Mouse (Mus musculus): ENCODE data around the gene Smad6. TPM values are rescaled to one million over a fixed set of nuclear protein-coding genes. Genes with fewer than 3 reads are reported as not detected.

Gene Smad6
- polyA plus RNA-seq, 1 experiment from 2014 or later, result 0.99 TPM

DNA sequence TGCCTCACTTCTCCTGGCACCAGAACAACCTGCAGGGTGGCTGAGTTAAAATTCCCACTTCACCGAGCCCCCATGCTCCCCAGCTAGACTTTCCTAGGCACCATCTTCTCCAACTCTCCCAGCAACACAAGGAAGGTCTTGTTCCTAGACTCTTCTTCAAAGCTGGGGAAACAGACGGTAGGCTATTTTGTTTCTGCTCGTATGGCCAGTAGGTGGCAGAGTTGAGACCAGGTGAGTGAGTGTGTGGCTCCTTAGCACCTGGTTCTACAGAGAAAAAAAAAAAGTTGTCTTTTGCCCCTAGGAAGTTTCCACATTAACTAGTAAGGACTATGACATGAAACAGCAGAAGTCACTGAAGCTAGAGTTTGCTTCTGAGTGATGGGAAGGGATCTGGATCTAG lies 3.7 kb upstream of the Smad6 start:
- no peaks in the 10 kb centered on the region for H3K9me3 ChIP-seq (replicated peaks; ENCODE audit: control insufficient read depth, low read length, poor library complexity, severe bottlenecking)
- H3K9ac ChIP-seq (ENCODE audit: low read depth, low read length), result no peak overlapping the region
- peaks cover 23% of the 10 kb centered on the region for H3K4me1 ChIP-seq (ENCODE audit: control insufficient read depth, insufficient read depth, low read length)
- WGBS, result 2% methylated on average over 3 of the region's 3 CpGs
- no peak overlapping the region for H3K4me2 ChIP-seq (ENCODE audit: low read length)
- H3K27me3 ChIP-seq (ENCODE audit: control insufficient read depth, insufficient read depth, low read depth, low read length), result peaks cover 2% of the 10 kb centered on the region; the same call in 1 of the 2 replicates
- no peaks in the 10 kb centered on the region for H3K36me3 ChIP-seq (ENCODE audit: control insufficient read depth, insufficient read depth, low read length)
- no peak for ATAC-seq
- no peak overlapping the region for H3K27ac ChIP-seq (ENCODE audit: low read length)
- no peak overlapping the region for H3K4me3 ChIP-seq (ENCODE audit: low read depth, low read length)

GRCm38 (mm10) chr9:64024976-64025375 lies 3.1 kb upstream of the Smad6 start:
- no peaks in the 10 kb centered on the region for H3K36me3 ChIP-seq (ENCODE audit: control insufficient read depth, insufficient read depth, low read length)
- H3K4me3 ChIP-seq (ENCODE audit: low read depth, low read length), result no peak overlapping the region
- H3K4me1 ChIP-seq (ENCODE audit: control insufficient read depth, insufficient read depth, low read length), result peaks cover 28% of the 10 kb centered on the region
- H3K27me3 ChIP-seq (ENCODE audit: control insufficient read depth, insufficient read depth, low read depth, low read length), result peaks cover 2% of the 10 kb centered on the region
- no peak for ATAC-seq
- no peak overlapping the region for H3K9ac ChIP-seq (ENCODE audit: low read depth, low read length)
- H3K9me3 ChIP-seq (replicated peaks; ENCODE audit: control insufficient read depth, low read length, poor library complexity, severe bottlenecking), result no peaks in the 10 kb centered on the region
- H3K27ac ChIP-seq (ENCODE audit: low read length), result no peak overlapping the region
- WGBS, result 44% methylated on average over 2 of the region's 2 CpGs
- no peak overlapping the region for H3K4me2 ChIP-seq (ENCODE audit: low read length)

- Histone ChIP-seq H3K4me3 (ENCODE audit: low read depth, low read length) (peak overlapping the region; percentile 48), H3K4me1 (ENCODE audit: control insufficient read depth, insufficient read depth, low read length) (peaks cover 30% of the 10 kb centered on the region), H3K27me3 (ENCODE audit: control insufficient read depth, insufficient read depth, low read depth, low read length) (peaks cover 22% of the 10 kb centered on the region), H3K9ac (ENCODE audit: low read depth, low read length) (no peak overlapping the region; the same call in 1 of the 2 replicates), H3K9me3 (replicated peaks; ENCODE audit: control insufficient read depth, low read length, poor library complexity, severe bottlenecking) (no peaks in the 10 kb centered on the region), H3K36me3 (ENCODE audit: control insufficient read depth, insufficient read depth, low read length) (no peaks in the 10 kb centered on the region), H3K27ac (ENCODE audit: low read length) (no peak overlapping the region), H3K4me2 (ENCODE audit: low read length) (peak overlapping the region; percentile 91)
- WGBS, result under 1% methylated on average over 44 of the region's 54 CpGs
- ATAC-seq, result 0 out of 2 replicates have a peak, but pooled peaks have one; percentile 18
These were observed 905 bp upstream of the Smad6 start for GRCm38 (mm10) chr9:64022562-64023366.

- H3K4me2 ChIP-seq (ENCODE audit: low read length), result peak overlapping the region; percentile 91
- peaks cover 23% of the 10 kb centered on the region for H3K27me3 ChIP-seq (ENCODE audit: control insufficient read depth, insufficient read depth, low read depth, low read length)
- no peak for ATAC-seq
- no peaks in the 10 kb centered on the region for H3K36me3 ChIP-seq (ENCODE audit: control insufficient read depth, insufficient read depth, low read length)
- H3K4me3 ChIP-seq (ENCODE audit: low read depth, low read length), result peak overlapping the region; percentile 48
- H3K9ac ChIP-seq (ENCODE audit: low read depth, low read length), result peak overlapping the region; percentile 65
- H3K4me1 ChIP-seq (ENCODE audit: control insufficient read depth, insufficient read depth, low read length), result peaks cover 40% of the 10 kb centered on the region
- 0% methylated on average over 31 of the region's 32 CpGs for WGBS
- no peaks in the 10 kb centered on the region for H3K9me3 ChIP-seq (replicated peaks; ENCODE audit: control insufficient read depth, low read length, poor library complexity, severe bottlenecking)
- peak overlapping the region; percentile 43; the same call in 1 of the 2 replicates for H3K27ac ChIP-seq (ENCODE audit: low read length)
These were observed 474 bp downstream of the Smad6 start for GRCm38 (mm10) chr9:64021319-64021850.

GRCm38 (mm10) chr9:64020606-64021318 lies 1.1 kb downstream of the Smad6 start:
- WGBS, result under 1% methylated on average over 87 of the region's 89 CpGs
- peaks cover 40% of the 10 kb centered on the region for H3K4me1 ChIP-seq (ENCODE audit: control insufficient read depth, insufficient read depth, low read length)
- H3K27ac ChIP-seq (ENCODE audit: low read length), result 0 out of 2 replicates have a peak overlapping the region, but pooled peaks have one; percentile 1
- H3K9ac ChIP-seq (ENCODE audit: low read depth, low read length), result peak overlapping the region; percentile 65
- H3K27me3 ChIP-seq (ENCODE audit: control insufficient read depth, insufficient read depth, low read depth, low read length), result peaks cover 23% of the 10 kb centered on the region
- H3K4me3 ChIP-seq (ENCODE audit: low read depth, low read length), result peak overlapping the region; percentile 48
- H3K9me3 ChIP-seq (replicated peaks; ENCODE audit: control insufficient read depth, low read length, poor library complexity, severe bottlenecking), result no peaks in the 10 kb centered on the region
- H3K4me2 ChIP-seq (ENCODE audit: low read length), result peak overlapping the region; percentile 91
- ATAC-seq, result 0 out of 2 replicates have a peak, but pooled peaks have one; percentile 12
- H3K36me3 ChIP-seq (ENCODE audit: control insufficient read depth, insufficient read depth, low read length), result no peaks in the 10 kb centered on the region

GRCm38 (mm10) chr9:64020171-64020605 lies 1.7 kb downstream of the Smad6 start:
- H3K27ac ChIP-seq (ENCODE audit: low read length), result no peak overlapping the region
- H3K4me2 ChIP-seq (ENCODE audit: low read length), result peak overlapping the region; percentile 91
- ATAC-seq, result peak; percentile 11; the same call in 1 of the 2 replicates
- H3K9ac ChIP-seq (ENCODE audit: low read depth, low read length), result peak overlapping the region; percentile 65
- peaks cover 23% of the 10 kb centered on the region for H3K27me3 ChIP-seq (ENCODE audit: control insufficient read depth, insufficient read depth, low read depth, low read length)
- peaks cover 40% of the 10 kb centered on the region for H3K4me1 ChIP-seq (ENCODE audit: control insufficient read depth, insufficient read depth, low read length)
- no peaks in the 10 kb centered on the region for H3K9me3 ChIP-seq (replicated peaks; ENCODE audit: control insufficient read depth, low read length, poor library complexity, severe bottlenecking)
- WGBS, result under 1% methylated on average over 50 of the region's 50 CpGs
- no peaks in the 10 kb centered on the region for H3K36me3 ChIP-seq (ENCODE audit: control insufficient read depth, insufficient read depth, low read length)
- H3K4me3 ChIP-seq (ENCODE audit: low read depth, low read length), result peak overlapping the region; percentile 48

DNA sequence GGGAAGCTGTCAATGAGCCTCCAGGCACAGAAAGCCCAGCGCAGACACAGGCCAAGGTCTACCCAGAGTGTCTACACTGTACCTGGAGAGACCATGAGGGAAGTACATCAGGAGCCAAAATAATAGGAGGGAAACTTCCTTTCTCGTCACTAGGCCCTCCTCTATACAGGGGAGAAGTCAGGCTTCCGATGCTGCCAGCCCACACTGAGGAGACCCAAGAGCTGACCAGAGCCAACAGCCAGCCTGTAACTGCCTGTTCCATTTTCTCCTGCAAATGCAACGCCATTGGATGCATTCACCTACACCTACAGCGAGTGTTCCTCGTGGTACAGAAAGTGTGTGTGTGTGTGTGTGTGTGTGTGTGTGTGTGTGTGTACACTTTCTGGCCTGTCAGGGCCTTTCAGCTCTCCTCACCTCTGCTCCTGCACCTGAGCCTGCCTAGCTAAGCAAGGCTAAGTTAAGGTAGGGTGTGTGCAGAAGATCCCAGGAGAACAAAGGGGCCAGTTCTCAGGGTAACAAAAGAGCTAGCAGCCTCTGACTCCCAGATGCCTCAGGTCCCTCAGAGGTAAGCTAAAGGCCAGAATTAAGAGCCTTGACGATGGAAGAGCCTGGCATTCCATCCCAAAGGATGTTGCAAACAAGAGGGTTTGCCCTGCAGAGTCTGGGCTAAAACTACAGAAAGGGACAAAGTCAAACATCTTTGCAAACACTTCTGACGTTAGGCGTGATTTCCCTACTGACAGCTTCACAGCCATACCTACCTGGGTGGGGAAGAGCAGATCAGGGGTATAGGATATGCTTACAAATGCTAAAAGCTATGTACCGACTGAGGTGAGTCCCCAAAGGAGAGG lies 2.6 kb downstream of the Smad6 start:
- no peaks in the 10 kb centered on the region for H3K9me3 ChIP-seq (replicated peaks; ENCODE audit: control insufficient read depth, low read length, poor library complexity, severe bottlenecking)
- H3K4me2 ChIP-seq (ENCODE audit: low read length), result peak overlapping the region; percentile 91
- no peak for ATAC-seq
- no peak overlapping the region; the same call in 1 of the 2 replicates for H3K9ac ChIP-seq (ENCODE audit: low read depth, low read length)
- H3K27me3 ChIP-seq (ENCODE audit: control insufficient read depth, insufficient read depth, low read depth, low read length), result peaks cover 23% of the 10 kb centered on the region
- peaks cover 40% of the 10 kb centered on the region for H3K4me1 ChIP-seq (ENCODE audit: control insufficient read depth, insufficient read depth, low read length)
- 15% methylated on average over 10 of the region's 10 CpGs for WGBS
- H3K36me3 ChIP-seq (ENCODE audit: control insufficient read depth, insufficient read depth, low read length), result no peaks in the 10 kb centered on the region
- H3K27ac ChIP-seq (ENCODE audit: low read length), result no peak overlapping the region
- H3K4me3 ChIP-seq (ENCODE audit: low read depth, low read length), result peak overlapping the region; percentile 48; the same call in 1 of the 2 replicates

All from midbrain, embryonic 16.5 days (tissue).